Mouse (Mus musculus) cerebellum, postnatal 10 days (tissue): ENCODE results near the gene Togaram2.
"Not testable (repeated sequence)": the region's sequence is repeated elsewhere in the genome, so short reads cannot be mapped to it uniquely, and the experiment has no call there.

Experiments used
- DNase-seq, 2 experiments: peaks; one replicate each; pipeline ENCODE4 v3.0.0; 2021; ENCODE audit warnings: mixed read lengths in 2 of 2

Gene Togaram2

DNA sequence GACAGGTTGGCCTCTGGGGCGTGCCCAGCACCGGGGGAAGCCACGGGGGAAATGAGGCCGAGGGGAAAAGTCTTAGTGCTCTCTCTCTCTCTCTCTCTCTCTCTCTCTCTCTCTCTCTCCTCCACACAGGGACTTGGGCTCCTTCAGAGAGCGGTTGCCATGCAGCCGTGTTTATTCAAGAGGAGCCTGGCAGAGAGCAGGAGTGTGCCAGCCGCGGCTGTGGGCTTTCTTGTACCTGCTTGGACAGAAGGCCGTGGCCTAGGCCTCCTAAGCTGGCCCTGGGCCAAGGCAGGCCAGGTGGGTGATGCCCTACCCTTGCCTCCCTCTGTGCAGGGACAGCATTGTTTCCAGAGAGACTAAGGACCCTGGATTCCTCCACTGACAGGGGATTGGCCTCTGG lies at the start of gene Togaram2:
Gene Togaram2 (plus strand): TSS at position 170 of the 400 bp plus-strand sequence.
- DNase-seq, result peak in 1 of 2 experiments; percentile 26

DNA sequence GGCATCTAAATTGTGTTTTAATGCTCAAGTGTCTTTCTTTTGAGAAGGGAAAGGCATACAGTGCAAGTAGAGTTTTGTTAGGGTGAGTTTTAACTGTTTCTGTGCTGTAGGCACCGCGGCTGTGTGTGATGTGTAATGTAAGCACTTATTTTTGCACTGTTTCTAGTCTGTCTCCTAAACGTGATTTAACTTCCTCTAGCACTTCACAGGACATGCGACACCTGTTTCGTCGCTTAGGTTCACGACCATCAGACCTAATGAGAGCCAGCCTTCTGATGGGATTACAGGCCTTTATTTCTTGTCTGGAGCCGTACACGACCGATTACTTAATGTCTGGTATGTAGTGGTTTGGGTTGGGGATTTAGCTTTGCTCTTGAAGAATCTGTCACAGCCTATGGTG lies 41.3 kb upstream of the Togaram2 start:
- no peak for DNase-seq

- DNase-seq, result peak; percentile 52 to 58
Observed at GRCm38 (mm10) chr17:71633350-71633749, 39.7 kb upstream of the Togaram2 start.

DNA sequence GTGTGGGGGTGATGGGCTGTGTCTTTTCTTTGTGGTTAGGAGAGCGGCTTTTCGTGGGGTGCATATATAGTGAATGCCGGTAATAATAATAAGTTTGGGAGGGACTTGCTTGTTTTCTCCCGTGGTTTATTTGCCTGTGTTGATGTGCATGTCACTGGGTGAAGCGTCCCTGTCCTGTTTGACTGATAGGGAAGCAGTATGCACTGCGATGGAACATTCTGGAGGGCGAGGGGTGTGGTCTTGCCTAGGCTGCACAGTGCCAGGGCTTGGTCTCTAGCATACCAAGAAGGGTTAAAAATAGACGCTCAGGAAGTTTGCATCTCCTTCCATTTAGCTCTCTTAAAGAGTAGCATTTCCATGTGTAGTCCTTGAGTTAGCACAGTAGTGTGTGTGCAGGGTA lies 36.3 kb upstream of the Togaram2 start:
- DNase-seq, result no peak

DNA sequence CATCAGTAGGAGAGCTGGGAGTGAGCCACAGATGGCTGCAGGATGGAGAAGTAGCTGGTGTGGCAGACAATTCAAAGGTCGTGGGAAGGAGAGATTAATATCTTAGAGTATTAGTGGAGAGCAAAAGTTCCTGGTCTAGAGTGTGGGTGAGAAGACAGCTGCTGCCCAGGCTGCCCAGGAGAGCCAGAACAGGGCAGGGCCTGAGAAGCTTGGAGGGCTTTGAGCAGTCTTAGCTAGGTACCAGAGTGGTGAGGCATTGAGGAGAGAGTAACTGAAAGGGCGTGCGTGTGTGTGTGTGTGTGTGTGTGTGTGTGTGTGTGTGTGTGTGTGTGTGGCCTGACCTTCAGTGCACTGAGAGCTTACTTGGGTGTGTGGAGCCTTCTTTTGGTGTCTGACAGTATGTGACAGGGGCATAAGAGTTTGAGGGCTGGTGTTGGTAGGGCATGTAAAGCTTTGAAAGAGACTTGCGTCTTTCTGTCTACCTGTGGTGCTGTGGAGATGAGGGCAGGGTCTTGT lies 35.3 kb upstream of the Togaram2 start:
- no peak for DNase-seq

DNA sequence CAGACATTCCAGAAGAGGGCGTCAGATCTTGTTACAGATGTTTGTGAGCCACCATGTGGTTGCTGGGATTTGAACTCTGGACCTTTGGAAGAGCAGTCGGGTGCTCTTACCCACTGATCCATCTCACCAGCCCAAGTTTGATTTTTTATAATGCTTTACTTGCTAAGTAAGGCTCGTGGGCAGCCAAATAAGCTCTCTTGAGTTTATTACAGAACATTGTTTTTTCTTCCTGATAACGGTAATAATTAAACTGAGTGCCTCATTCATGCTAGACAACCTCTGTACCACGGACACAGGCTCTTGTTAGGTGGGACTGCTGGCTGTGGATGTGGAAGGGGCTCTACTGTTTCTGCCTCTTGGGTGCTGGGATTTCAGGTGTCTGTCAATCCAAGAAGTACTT lies 34.0 kb upstream of the Togaram2 start:
- DNase-seq, result not testable (repeated sequence)

GRCm38 (mm10) chr17:71640421-71641085 lies 32.5 kb upstream of the Togaram2 start:
- DNase-seq, result peak; percentile 70 to 75

GRCm38 (mm10) chr17:71642190-71642589 lies 30.9 kb upstream of the Togaram2 start:
- no peak for DNase-seq

DNA sequence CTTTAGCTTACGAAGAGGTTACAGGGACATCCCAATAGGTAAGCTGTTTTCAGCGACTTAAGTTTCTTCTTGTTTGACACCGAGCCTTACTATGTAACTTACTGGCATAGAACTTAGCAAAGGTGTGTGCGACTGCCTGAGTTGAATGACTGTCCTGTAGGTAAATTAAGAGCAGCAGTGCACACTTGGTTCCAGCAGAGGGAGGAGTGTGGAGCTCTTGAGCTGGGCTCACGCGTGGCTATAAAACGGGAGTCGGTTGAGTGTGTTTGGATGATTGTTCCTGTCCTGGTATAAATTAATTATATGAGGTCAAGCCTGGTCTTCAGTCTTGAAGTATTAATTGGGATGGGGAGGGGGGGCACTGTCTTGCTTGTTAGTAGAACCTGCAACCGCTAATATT lies 23.1 kb upstream of the Togaram2 start:
- no peak for DNase-seq

DNA sequence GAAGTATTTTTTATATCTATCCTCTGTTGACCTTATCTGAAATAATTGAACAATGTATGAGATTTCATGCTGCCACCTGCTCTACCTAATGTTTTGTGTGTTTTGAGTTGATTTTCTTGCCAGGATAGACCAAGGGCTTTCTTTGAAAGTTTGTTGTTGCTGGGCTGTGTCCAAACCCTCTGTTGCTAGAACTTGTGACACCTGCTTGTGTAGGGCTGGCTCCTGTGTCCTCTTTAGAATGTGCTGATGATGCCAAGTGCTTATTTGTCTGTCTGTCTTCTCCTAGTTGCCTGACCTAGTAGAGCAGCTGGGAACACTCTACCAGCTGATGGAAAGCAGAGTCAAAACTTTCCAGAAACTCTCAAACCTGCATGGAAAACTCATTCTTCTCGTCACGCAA lies 20.6 kb upstream of the Togaram2 start:
- no peak for DNase-seq

GRCm38 (mm10) chr17:71652934-71653333 lies 20.1 kb upstream of the Togaram2 start:
- DNase-seq, result no peak

GRCm38 (mm10) chr17:71657521-71657920 lies 15.5 kb upstream of the Togaram2 start:
- peak; percentile 44 to 70 for DNase-seq

GRCm38 (mm10) chr17:71658666-71659065 lies 14.4 kb upstream of the Togaram2 start:
- DNase-seq, result no peak

DNA sequence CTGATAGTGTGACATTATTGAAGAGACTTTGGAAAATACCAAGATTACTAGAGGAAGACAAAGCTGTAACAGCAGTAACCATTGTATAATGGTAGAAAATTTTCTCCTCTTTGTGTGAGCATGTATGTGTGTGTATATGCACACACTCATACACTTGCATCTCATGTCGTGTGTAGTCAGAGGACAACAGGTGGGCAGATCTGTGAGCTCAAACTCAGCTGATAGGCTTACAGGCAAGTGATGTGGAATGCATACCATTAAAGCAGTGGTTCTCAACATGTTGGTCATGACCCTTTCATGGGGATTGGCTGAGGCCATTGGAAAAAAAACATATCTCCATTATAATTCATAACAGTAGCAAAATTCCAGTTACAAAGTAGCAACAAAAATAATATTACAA lies 12.7 kb upstream of the Togaram2 start:
- DNase-seq, result no peak

DNA sequence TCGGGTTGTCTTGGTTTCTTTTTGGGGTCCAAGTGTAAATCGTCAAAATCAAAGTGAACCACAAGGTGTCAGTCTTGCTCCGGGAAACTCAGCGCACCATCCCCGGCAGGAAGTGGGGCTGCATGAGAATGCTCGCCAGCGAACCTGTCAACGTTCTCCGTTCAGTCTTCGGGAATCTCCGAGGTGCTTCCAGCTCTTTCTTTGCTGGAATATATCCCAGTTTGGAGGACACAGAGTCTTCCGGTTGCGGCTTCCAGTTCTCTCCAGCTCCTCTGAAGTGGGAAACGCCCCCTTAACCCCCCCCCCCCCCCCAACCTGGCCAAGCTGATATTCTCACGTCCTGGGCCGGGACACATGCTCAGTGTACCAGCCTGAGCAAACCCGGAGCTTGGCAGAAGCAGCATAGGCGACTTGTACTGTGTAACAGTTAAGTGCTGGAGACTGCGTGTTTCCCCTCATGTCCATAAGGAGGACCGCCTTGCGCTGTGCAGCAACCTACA lies 10.3 kb upstream of the Togaram2 start:
- peak; percentile 88 to 90 for DNase-seq

DNA sequence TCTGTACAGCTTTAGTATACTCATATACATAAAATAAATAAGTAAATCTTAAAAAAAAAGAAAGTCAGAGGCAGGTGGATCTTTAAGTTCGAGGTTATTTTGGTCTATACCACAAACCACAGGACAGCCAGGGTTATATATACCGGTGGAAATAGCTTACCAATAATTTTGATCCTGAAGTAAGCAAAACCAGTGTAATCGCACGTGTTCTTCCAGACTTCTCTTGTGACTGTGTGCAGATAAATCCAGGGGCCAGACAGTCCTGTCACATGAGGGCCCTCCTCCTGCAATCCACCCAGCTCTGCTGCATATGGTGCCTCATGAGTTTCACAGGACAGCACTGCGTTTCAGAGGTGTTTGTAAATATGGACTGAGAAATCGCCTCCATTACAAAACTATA lies 9.6 kb upstream of the Togaram2 start:
- DNase-seq, result no peak

GRCm38 (mm10) chr17:71664172-71664571 lies 8.9 kb upstream of the Togaram2 start:
- DNase-seq, result no peak

- no peak for DNase-seq
Observed at GRCm38 (mm10) chr17:71665201-71665600, 7.9 kb upstream of the Togaram2 start.

DNA sequence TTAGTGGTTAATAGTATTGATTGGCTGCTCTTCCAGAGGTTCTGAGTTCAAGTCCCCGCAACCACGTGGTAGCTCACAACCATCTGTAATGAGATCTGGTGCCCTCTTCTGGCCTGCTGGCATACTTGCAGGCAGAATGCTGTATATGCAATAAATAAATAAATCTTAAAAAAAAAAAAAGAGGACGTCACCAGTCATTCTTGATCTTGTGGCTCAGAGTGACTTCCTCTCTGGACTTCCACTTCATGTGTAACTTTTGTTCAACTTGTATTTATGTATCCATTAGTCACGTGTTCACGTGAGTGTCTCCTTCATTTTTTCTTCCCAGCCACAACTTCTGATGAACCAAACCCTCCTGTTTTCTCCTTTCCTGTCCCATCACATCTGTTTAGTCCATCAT lies 3.5 kb upstream of the Togaram2 start:
- DNase-seq, result no peak

DNA sequence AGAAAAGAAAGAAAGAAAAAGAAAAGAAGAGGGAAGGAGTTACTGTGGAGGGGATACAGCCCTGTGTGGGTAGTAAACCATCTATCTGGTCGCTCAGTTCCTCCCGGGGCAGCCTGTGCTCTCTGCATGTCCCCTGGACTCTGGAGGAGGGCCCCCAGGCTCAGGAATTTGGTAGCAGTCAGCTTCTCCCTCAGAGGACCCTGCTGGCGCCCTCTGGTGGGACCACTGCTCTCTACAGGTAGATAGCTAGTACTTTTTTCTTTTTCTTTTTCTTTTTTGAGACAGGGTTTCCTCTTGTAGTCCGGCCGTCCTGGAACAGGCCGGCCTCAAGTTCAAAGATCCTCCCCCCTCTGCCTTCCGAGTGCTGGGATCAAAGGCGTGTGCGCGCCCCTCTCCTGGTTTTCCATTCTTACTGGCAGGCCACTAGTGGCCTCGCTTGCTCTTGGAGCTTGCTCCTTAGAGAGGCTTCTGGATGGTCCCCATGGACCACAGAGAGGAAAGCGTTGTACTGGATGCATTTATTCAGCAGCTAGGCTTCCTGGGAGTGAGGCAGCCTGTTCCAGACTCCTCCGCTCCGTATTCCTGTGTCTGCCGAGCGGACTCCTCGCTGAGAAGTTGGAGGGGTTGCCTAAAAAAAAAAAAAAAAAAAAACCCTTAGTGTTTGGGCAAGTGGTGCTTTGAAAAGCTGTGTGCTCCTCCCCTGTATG lies 1.1 kb upstream of the Togaram2 start:
- peak; percentile 76 to 79 for DNase-seq

DNA sequence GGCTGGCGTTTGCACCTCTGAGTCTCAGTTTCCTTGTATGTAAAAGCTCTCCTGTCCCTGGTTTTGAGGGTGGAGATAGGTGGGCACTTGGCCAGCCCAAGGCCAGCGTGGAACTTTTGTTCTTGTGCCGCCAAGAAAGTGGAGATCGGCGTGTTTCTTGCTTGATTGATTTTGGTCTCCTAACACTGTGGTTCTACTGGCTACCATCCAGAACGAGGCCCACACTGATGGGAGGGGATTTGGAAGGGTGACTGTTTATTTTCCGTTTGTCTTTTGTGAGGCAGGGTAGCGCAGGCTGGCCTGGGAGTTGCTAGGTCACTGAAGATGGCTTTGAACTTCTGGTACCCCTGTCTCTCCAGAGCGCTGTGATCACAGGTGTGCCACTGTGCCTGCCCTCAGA lies 875 bp downstream of the Togaram2 start:
- DNase-seq, result peak; percentile 39 to 41

- peak; percentile 79 for DNase-seq
Observed at GRCm38 (mm10) chr17:71674886-71675285, 1.8 kb downstream of the Togaram2 start.

DNA sequence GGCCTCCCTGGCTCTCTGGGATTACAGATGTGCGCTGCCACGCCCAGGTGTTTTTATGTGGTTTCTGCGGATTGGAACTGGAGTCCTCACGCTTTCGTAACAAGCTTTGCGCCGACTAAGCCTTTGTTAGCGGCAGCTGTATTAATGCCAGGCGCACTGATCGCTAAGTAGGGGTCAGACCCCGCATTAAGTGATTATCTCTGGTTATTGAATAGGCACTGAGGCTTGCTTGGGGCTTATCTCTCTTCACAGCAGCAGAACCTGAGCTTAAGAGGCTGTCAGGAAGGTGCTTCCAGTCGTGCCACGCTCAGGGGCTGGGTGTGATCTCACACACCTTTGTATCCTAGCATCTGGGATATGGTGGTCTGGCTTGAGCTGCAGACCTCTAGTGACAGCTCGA lies 8.6 kb downstream of the Togaram2 start:
- no peak for DNase-seq

GRCm38 (mm10) chr17:71682379-71682778 lies 9.3 kb downstream of the Togaram2 start:
- no peak for DNase-seq
